Mouse (Mus musculus) midbrain, embryonic 14.5 days (tissue): ENCODE measurements at regions not wholly inside any gene's neighbourhood (a gene's known extent, or its start where the extent isn't known, plus 50 kb on each side); places are given as distances from the start of the nearest gene placed in this dataset.

Experiments used
- ATAC-seq: fragments of 200-750 bp; cut with Nextera tagmentation; 2 replicates; pipeline ENCODE4 v1.8.0; 2017; ENCODE audit warnings: moderate number of reproducible peaks, moderate library complexity; ENCODE audit not compliant: low FRiP score, low TSS enrichment
- DNase-seq: peaks from one replicate; pipeline ENCODE4 v3.0.0-alpha.2; 2015
- H3K27ac ChIP-seq: fragments of 300-500 bp; sonication (generic); replicated peaks from 2 replicates; pipeline ENCODE4 v1.5.1; 2014; ENCODE audit warnings: mild to moderate bottlenecking, low read depth, low read length, moderate library complexity
- H3K27me3 ChIP-seq: fragments of 300-500 bp; sonication (generic); 2 replicates; pipeline ENCODE4 v1.6.1; 2014; ENCODE audit warnings: low read length, control low read depth, mixed read lengths; ENCODE audit not compliant: control insufficient read depth, insufficient read depth
- H3K36me3 ChIP-seq: fragments of 300-500 bp; sonication (generic); 2 replicates; pipeline ENCODE4 v1.6.1; 2014; ENCODE audit warnings: low read length, control low read depth; ENCODE audit not compliant: control insufficient read depth, insufficient read depth
- H3K4me1 ChIP-seq: fragments of 300-500 bp; sonication (generic); 2 replicates; pipeline ENCODE4 v1.6.1; 2014; ENCODE audit warnings: mild to moderate bottlenecking, antibody characterized with exemption, low read length, control low read depth; ENCODE audit not compliant: control insufficient read depth, insufficient read depth
- H3K4me2 ChIP-seq: fragments of 300-500 bp; sonication (generic); 2 replicates; pipeline ENCODE4 v1.6.1; 2014; ENCODE audit warnings: mild to moderate bottlenecking, low read length, moderate library complexity
- H3K4me3 ChIP-seq: fragments of 300-500 bp; sonication (generic); replicated peaks from 2 replicates; pipeline ENCODE4 v1.5.1; 2014; ENCODE audit warnings: low read depth, low read length
- H3K9ac ChIP-seq: fragments of 300-500 bp; sonication (generic); replicated peaks from 2 replicates; pipeline ENCODE4 v1.6.1; 2014; ENCODE audit warnings: mild to moderate bottlenecking, low read length, moderate library complexity
- H3K9me3 ChIP-seq: fragments of 300-500 bp; sonication (generic); 2 replicates; pipeline ENCODE4 v1.6.1; 2016; ENCODE audit warnings: low read length, control low read depth, mixed read lengths; ENCODE audit not compliant: control insufficient read depth
- WGBS: fragments of 180-500 bp; shearing (Covaris S2); extraction: QIAGEN DNeasy Blood & Tissue Kit; methylation state at CpG from one replicate; pipeline ENCODE4 v1.1.7; 2014; 5-methylcytosine and 5-hydroxymethylcytosine counted together

- H3K4me1 ChIP-seq: no peaks in the 10 kb centered on the region
- H3K4me2 ChIP-seq: no peak overlapping the region
- no peaks in the 10 kb centered on the region for H3K36me3 ChIP-seq
- DNase-seq: no peak
- H3K4me3 ChIP-seq: no peak overlapping the region
- no peaks in the 10 kb centered on the region for H3K9me3 ChIP-seq
- no peak overlapping the region for H3K27ac ChIP-seq
- WGBS: 83% methylated on average over 5 of the region's 5 CpGs
- no peaks in the 10 kb centered on the region for H3K27me3 ChIP-seq
- no peak overlapping the region for H3K9ac ChIP-seq
- no peak for ATAC-seq
Measured at GRCm38 (mm10) chr7:116857141-116857540, 353.0 kb downstream of the Nucb2 start.

- 91% methylated on average over 4 of the region's 4 CpGs for WGBS
- Histone ChIP-seq H3K9me3 (no peaks in the 10 kb centered on the region), H3K4me1 (no peaks in the 10 kb centered on the region), H3K4me3 (no peak overlapping the region), H3K4me2 (no peak overlapping the region), H3K27ac (no peak overlapping the region), H3K27me3 (no peaks in the 10 kb centered on the region), H3K9ac (no peak overlapping the region), H3K36me3 (no peaks in the 10 kb centered on the region)
- ATAC-seq: no peak
- no peak for DNase-seq
Measured at GRCm38 (mm10) chr7:116857744-116858143, 353.6 kb downstream of the Nucb2 start.

- H3K4me1 ChIP-seq: no peaks in the 10 kb centered on the region
- H3K27me3 ChIP-seq: no peaks in the 10 kb centered on the region
- H3K4me3 ChIP-seq: no peak overlapping the region
- DNase-seq (no peak), ATAC-seq (no peak)
- no peak overlapping the region for H3K9ac ChIP-seq
- 74% methylated on average over 5 of the region's 5 CpGs for WGBS
- no peak overlapping the region for H3K4me2 ChIP-seq
- H3K27ac ChIP-seq: no peak overlapping the region
- H3K9me3 ChIP-seq: no peaks in the 10 kb centered on the region
- no peaks in the 10 kb centered on the region for H3K36me3 ChIP-seq
Measured at GRCm38 (mm10) chr7:116882268-116882964, 378.2 kb downstream of the Nucb2 start.

- Histone ChIP-seq H3K36me3 (no peaks in the 10 kb centered on the region), H3K27me3 (no peaks in the 10 kb centered on the region), H3K4me1 (no peaks in the 10 kb centered on the region), H3K4me3 (no peak overlapping the region), H3K9me3 (no peaks in the 10 kb centered on the region), H3K4me2 (no peak overlapping the region), H3K9ac (no peak overlapping the region), H3K27ac (no peak overlapping the region)
- ATAC-seq (no peak), DNase-seq (no peak)
- WGBS: 78% methylated on average over 6 of the region's 6 CpGs
Measured at GRCm38 (mm10) chr7:116893846-116894245, 389.7 kb downstream of the Nucb2 start.

GRCm38 (mm10) chr7:116915797-116916196, 411.6 kb downstream of the Nucb2 start:
- Histone ChIP-seq H3K4me2 (no peak overlapping the region), H3K27me3 (no peaks in the 10 kb centered on the region), H3K9me3 (no peaks in the 10 kb centered on the region), H3K4me1 (0 out of 2 replicates have a peak, but pooled peaks cover 4% of the 10 kb centered on the region), H3K4me3 (no peak overlapping the region), H3K9ac (no peak overlapping the region), H3K27ac (no peak overlapping the region), H3K36me3 (no peaks in the 10 kb centered on the region)
- DNase-seq (no peak), ATAC-seq (no peak)
- WGBS: 54% methylated on average over 6 of the region's 6 CpGs

- H3K4me1 ChIP-seq: 0 out of 2 replicates have a peak, but pooled peaks cover 4% of the 10 kb centered on the region
- no peaks in the 10 kb centered on the region for H3K36me3 ChIP-seq
- ATAC-seq: no peak
- H3K9me3 ChIP-seq: no peaks in the 10 kb centered on the region
- WGBS: 95% methylated on average over 6 of the region's 6 CpGs
- DNase-seq: no peak
- H3K9ac ChIP-seq: no peak overlapping the region
- H3K27ac ChIP-seq: no peak overlapping the region
- H3K4me2 ChIP-seq: no peak overlapping the region
- H3K4me3 ChIP-seq: no peak overlapping the region
- no peaks in the 10 kb centered on the region for H3K27me3 ChIP-seq
Measured at GRCm38 (mm10) chr7:116917921-116918670, 413.9 kb downstream of the Nucb2 start.

- Histone ChIP-seq H3K27ac (no peak overlapping the region), H3K36me3 (no peaks in the 10 kb centered on the region), H3K9me3 (no peaks in the 10 kb centered on the region), H3K4me1 (no peaks in the 10 kb centered on the region), H3K4me3 (no peak overlapping the region), H3K9ac (no peak overlapping the region), H3K27me3 (no peaks in the 10 kb centered on the region), H3K4me2 (no peak overlapping the region)
- 78% methylated on average over 2 of the region's 2 CpGs for WGBS
- no peak for DNase-seq
- no peak for ATAC-seq
Measured at GRCm38 (mm10) chr7:116946448-116946847, 434.3 kb upstream of the Xylt1 start.

- whole genome bisulfite sequencing: 84% methylated on average over 14 of the region's 14 CpGs
- ATAC-seq (no peak), DNase-seq (no peak)
- no peaks in the 10 kb centered on the region for H3K27me3 ChIP-seq
- H3K9me3 ChIP-seq: no peaks in the 10 kb centered on the region
- H3K4me1 ChIP-seq: no peaks in the 10 kb centered on the region
- H3K36me3 ChIP-seq: no peaks in the 10 kb centered on the region
- no peak overlapping the region for H3K4me3 ChIP-seq
- no peak overlapping the region for H3K4me2 ChIP-seq
- no peak overlapping the region for H3K9ac ChIP-seq
- H3K27ac ChIP-seq: no peak overlapping the region
Measured at GRCm38 (mm10) chr7:116959196-116959895, 421.4 kb upstream of the Xylt1 start.
